13 mouse cellular contexts compared by ENCODE assay signal in the genomic region with DNA sequence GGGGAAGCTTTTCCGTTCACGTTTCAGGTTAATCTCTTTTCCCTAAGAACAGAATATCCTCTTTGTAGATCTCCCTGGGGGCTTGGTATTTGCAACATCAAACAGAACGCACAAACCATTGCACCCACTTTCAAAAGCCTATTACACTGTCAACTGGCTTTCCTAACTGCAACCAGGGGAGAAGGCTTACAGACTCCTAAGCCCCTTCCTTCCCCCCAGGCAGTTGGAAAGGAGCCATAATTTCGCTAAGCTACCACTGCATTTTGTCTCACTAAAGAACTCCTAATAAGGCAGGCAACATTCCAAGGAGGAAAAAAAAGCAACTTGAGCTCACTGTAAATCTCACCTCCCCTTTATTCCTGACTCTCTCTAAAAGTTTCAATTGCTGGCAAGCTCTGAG.
DNase-seq lines count a peak whose midpoint lies in the region; ATAC-seq and TF ChIP-seq lines count a peak whose summit lies in the region.
"Had no signal": no experiment of that assay in that cellular context is flagged by ENCODE, and none has a peak within 500 bp of the region (broad histone marks: within the 10 kb centered on the region; RNA-seq: fewer than 3 reads in every experiment).

No protein-coding gene starts in this region.

- WGBS in kidney, embryonic 14.5 days, result 34% methylated on average over 4 of the region's 4 CpGs
- 54% methylated on average over 4 of the region's 4 CpGs for WGBS in kidney, adult 2 months
- 20% methylated on average over 4 of the region's 4 CpGs for WGBS in neural tube, embryonic 13.5 days
- 7% methylated on average over 4 of the region's 4 CpGs for WGBS in forebrain, embryonic 14.5 days
- WGBS in midbrain, postnatal 0 days, result 19% methylated on average over 4 of the region's 4 CpGs

- intact Hi-C loops in heart, postnatal 10 days (cut with DNase I), result no loop called here

- no peak for ATAC-seq in kidney, embryonic 14.5 days (ENCODE audit: low FRiP score, low TSS enrichment)
- ATAC-seq in neural tube, embryonic 13.5 days (ENCODE audit: low read depth), result no peak
- no peak for ATAC-seq in forebrain, embryonic 14.5 days
- ATAC-seq in midbrain, postnatal 0 days (ENCODE audit: low FRiP score), result no peak
- ATAC-seq: intestine, embryonic 15.5 days had no signal

- no peak overlapping the region for H3K4me3 ChIP-seq in kidney, embryonic 14.5 days (ENCODE audit: low read length)
- H3K4me3 ChIP-seq in kidney, adult 2 months (ENCODE audit: insufficient read depth, low read depth, low read length), result no peak overlapping the region
- no peak overlapping the region for H3K4me3 ChIP-seq in neural tube, embryonic 13.5 days
- no peak overlapping the region for H3K4me3 ChIP-seq in forebrain, embryonic 14.5 days (ENCODE audit: low read depth, low read length)
- H3K4me3 ChIP-seq in midbrain, postnatal 0 days (ENCODE audit: low read depth, low read length), result no peak overlapping the region
- H3K4me3 ChIP-seq: intestine, embryonic 15.5 days; lung, embryonic 15.5 days; neural tube, embryonic 12.5 days had no signal

- no peak overlapping the region for H3K4me2 ChIP-seq in kidney, embryonic 14.5 days (replicated peaks; ENCODE audit: low read depth, low read length)
- no peak overlapping the region for H3K4me2 ChIP-seq in neural tube, embryonic 13.5 days
- H3K4me2 ChIP-seq in forebrain, embryonic 14.5 days (ENCODE audit: low read length), result no peak overlapping the region
- no peak overlapping the region for H3K4me2 ChIP-seq in midbrain, postnatal 0 days (ENCODE audit: low read depth, low read length, poor library complexity, severe bottlenecking)
- H3K4me2 ChIP-seq: intestine, embryonic 15.5 days; lung, embryonic 15.5 days; neural tube, embryonic 12.5 days had no signal

- H3K27me3 ChIP-seq in kidney, embryonic 14.5 days (ENCODE audit: control insufficient read depth, insufficient read depth, low read length), result no peaks in the 10 kb centered on the region
- no peaks in the 10 kb centered on the region for H3K27me3 ChIP-seq in kidney, adult 2 months (replicated peaks; ENCODE audit: control insufficient read depth, insufficient read depth, low read length)
- H3K27me3 ChIP-seq in neural tube, embryonic 13.5 days, result no peaks in the 10 kb centered on the region; the same call in none of the 2 replicates
- H3K27me3 ChIP-seq in forebrain, embryonic 14.5 days (replicated peaks; ENCODE audit: control insufficient read depth, insufficient read depth, low read length), result no peaks in the 10 kb centered on the region
- no peaks in the 10 kb centered on the region for H3K27me3 ChIP-seq in midbrain, postnatal 0 days (ENCODE audit: insufficient read depth, low read length)
- H3K27me3 ChIP-seq: intestine, embryonic 15.5 days; lung, embryonic 15.5 days; neural tube, embryonic 12.5 days had no signal

- H3K4me1 ChIP-seq in kidney, embryonic 14.5 days (ENCODE audit: control insufficient read depth, insufficient read depth, low read length), result peaks cover 47% of the 10 kb centered on the region
- peaks cover 11% of the 10 kb centered on the region for H3K4me1 ChIP-seq in kidney, adult 2 months (ENCODE audit: control insufficient read depth, insufficient read depth, low read length)
- peaks cover 68% of the 10 kb centered on the region for H3K4me1 ChIP-seq in neural tube, embryonic 13.5 days (replicated peaks)
- H3K4me1 ChIP-seq in forebrain, embryonic 14.5 days (ENCODE audit: control insufficient read depth, insufficient read depth, low read length), result peaks cover 50% of the 10 kb centered on the region
- H3K4me1 ChIP-seq in midbrain, postnatal 0 days (ENCODE audit: insufficient read depth, low read length), result peaks cover 10% of the 10 kb centered on the region; the same call in 1 of the 2 replicates

- 0 out of 2 replicates have a peak overlapping the region, but pooled peaks have one; percentile 3 for H3K27ac ChIP-seq in kidney, embryonic 14.5 days (ENCODE audit: low read depth, low read length)
- no peak overlapping the region for H3K27ac ChIP-seq in kidney, adult 2 months (ENCODE audit: insufficient read depth, low read depth, low read length)
- peak overlapping the region; percentile 83; the same call in 1 of the 2 replicates for H3K27ac ChIP-seq in neural tube, embryonic 13.5 days (replicated peaks)
- H3K27ac ChIP-seq in forebrain, embryonic 14.5 days (ENCODE audit: low read depth, low read length), result no peak overlapping the region
- H3K27ac ChIP-seq in midbrain, postnatal 0 days (ENCODE audit: low read depth, low read length), result no peak overlapping the region
- H3K27ac ChIP-seq: intestine, embryonic 15.5 days; lung, embryonic 15.5 days; neural tube, embryonic 12.5 days had no signal

- TF ChIP-seq POLR2A in kidney, adult 2 months (IDR thresholded peaks at IDR 0.05; ENCODE audit: low read depth, low read length), result no peak

- DNase-seq in kidney, adult 2 months, result no peak
- no peak for DNase-seq in neural tube, embryonic 10.5 days (ENCODE audit: extremely low spot score, low spot score)
- peak; percentile 81 for DNase-seq in forebrain, embryonic 14.5 days (ENCODE audit: low spot score)
- peak; percentile 38 for DNase-seq in midbrain, postnatal 0 days (ENCODE audit: low spot score)
- no peak for DNase-seq in heart, postnatal 10 days
- DNase-seq in T-cell, adult 2 months (ENCODE audit: low spot score), result no peak
- DNase-seq: adrenal gland, postnatal 10 days; liver had no signal

- no peaks in the 10 kb centered on the region for H3K9me3 ChIP-seq in kidney, embryonic 14.5 days (ENCODE audit: control insufficient read depth, low read length)
- no peaks in the 10 kb centered on the region for H3K9me3 ChIP-seq in neural tube, embryonic 13.5 days
- no peaks in the 10 kb centered on the region for H3K9me3 ChIP-seq in forebrain, embryonic 14.5 days (replicated peaks; ENCODE audit: control insufficient read depth, low read length)
- no peaks in the 10 kb centered on the region for H3K9me3 ChIP-seq in midbrain, postnatal 0 days (ENCODE audit: low read length)
- H3K9me3 ChIP-seq: intestine, embryonic 15.5 days; lung, embryonic 15.5 days; neural tube, embryonic 12.5 days had no signal

- no peak overlapping the region for H3K9ac ChIP-seq in kidney, embryonic 14.5 days (ENCODE audit: low read depth, low read length)
- H3K9ac ChIP-seq in neural tube, embryonic 13.5 days, result no peak overlapping the region
- no peak overlapping the region for H3K9ac ChIP-seq in forebrain, embryonic 14.5 days (ENCODE audit: low read length)
- no peak overlapping the region for H3K9ac ChIP-seq in midbrain, postnatal 0 days (replicated peaks; ENCODE audit: low read length, poor library complexity, severe bottlenecking)
- H3K9ac ChIP-seq: intestine, embryonic 15.5 days; lung, embryonic 15.5 days; neural tube, embryonic 12.5 days had no signal

- no peaks in the 10 kb centered on the region for H3K36me3 ChIP-seq in kidney, embryonic 14.5 days (ENCODE audit: control insufficient read depth, insufficient read depth, low read length)
- H3K36me3 ChIP-seq in kidney, adult 2 months (ENCODE audit: control insufficient read depth, insufficient read depth, low read length), result no peaks in the 10 kb centered on the region
- H3K36me3 ChIP-seq in neural tube, embryonic 13.5 days, result no peaks in the 10 kb centered on the region
- H3K36me3 ChIP-seq in forebrain, embryonic 14.5 days (ENCODE audit: control insufficient read depth, insufficient read depth, low read length), result no peaks in the 10 kb centered on the region
- H3K36me3 ChIP-seq in midbrain, postnatal 0 days (ENCODE audit: insufficient read depth, low read length), result no peaks in the 10 kb centered on the region
- H3K36me3 ChIP-seq: intestine, embryonic 15.5 days; lung, embryonic 15.5 days; neural tube, embryonic 12.5 days had no signal

- no peak for TF ChIP-seq CTCF in kidney, adult 2 months (conservative IDR thresholded peaks at IDR 0.05; ENCODE audit: insufficient read depth, insufficient read length, low read depth, low read length)
- TF ChIP-seq CTCF in midbrain, postnatal 0 days (IDR thresholded peaks at IDR 0.05), result no peak

Comparison
In these comparisons a context has a peak if more than half of its experiments do, and no peak if none do; other contexts are left out.
1. H3K27ac ChIP-seq: peak in kidney, embryonic 14.5 days (single experiment) and neural tube, embryonic 13.5 days (single experiment); none in kidney, adult 2 months (single experiment), forebrain, embryonic 14.5 days (single experiment) and midbrain, postnatal 0 days (single experiment).
2. DNase-seq: peak in forebrain, embryonic 14.5 days (single experiment) and midbrain, postnatal 0 days (single experiment); none in kidney, adult 2 months (single experiment), neural tube, embryonic 10.5 days (single experiment), heart, postnatal 10 days (0 of 2) and T-cell, adult 2 months (single experiment).